Mouse (Mus musculus) hematopoietic stem cell, adult 5-6 weeks (primary cell): ENCODE data around the gene Shisa6. TPM values are rescaled to one million over a fixed set of nuclear protein-coding genes. Genes with fewer than 3 reads are reported as not detected.

Experiments
- ATAC-seq, 2 experiments: fragments of 125-278 bp in 1 of 2; replicated peaks in 1 of 2; 2 replicates each; pipeline ENCODE4 v1.8.0; 2016 to 2017; ENCODE audit warnings: inconsistent platforms in 2 of 2, mild to moderate bottlenecking in 2 of 2, moderate number of reproducible peaks in 2 of 2, low read depth in 1 of 2, moderate TSS enrichment in 1 of 2; ENCODE audit not compliant: low FRiP score in 2 of 2, poor library complexity in 2 of 2, severe bottlenecking in 2 of 2, insufficient read depth in 1 of 2, low TSS enrichment in 1 of 2
- total RNA-seq: library from RNA; stranded (forward); fragments of 172-1452, 232-1000 nt; gene quantifications from 2 replicates; pipeline ENCODE4 v1.2.3, GENCODE M21; 2017

Shisa6 gene
- total RNA-seq = not detected in 2 replicates

DNA sequence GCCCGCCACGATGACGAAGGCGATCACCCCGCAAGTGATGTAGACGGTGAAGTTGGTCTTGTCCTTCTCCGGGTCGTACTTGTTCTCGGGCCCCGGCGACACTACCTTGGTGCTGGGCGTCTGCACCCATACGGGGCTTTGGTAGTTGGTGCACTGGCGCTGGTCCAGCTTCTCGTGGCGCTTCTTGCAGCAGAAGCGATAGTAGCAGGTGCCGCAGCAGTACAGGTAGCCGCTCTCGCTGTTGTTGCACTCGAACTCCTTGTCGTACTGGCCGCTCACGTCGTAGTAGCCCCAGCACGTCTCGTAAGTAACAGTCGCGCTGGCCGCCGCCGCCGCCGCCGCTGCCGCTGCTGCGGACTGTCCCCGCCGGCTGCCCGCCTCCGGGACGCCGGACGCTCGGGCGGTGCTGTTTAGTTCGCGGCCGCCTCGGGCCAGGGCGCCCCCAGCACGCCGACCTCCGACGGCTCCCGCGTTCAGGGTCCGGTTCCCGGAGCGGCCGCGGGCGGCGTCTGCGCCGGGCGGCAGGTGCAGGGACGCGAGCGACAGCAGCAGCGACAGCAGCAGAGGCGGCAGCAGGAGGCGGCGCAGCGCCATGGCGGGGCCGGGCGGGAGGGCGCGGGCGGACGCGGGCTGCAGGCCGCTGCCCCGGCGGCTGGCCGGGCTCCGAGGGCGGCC, at the start of gene Shisa6:
Shisa6 (minus strand) TSS at position 594 of the 675 bp plus-strand sequence.
- no peak for ATAC-seq

DNA sequence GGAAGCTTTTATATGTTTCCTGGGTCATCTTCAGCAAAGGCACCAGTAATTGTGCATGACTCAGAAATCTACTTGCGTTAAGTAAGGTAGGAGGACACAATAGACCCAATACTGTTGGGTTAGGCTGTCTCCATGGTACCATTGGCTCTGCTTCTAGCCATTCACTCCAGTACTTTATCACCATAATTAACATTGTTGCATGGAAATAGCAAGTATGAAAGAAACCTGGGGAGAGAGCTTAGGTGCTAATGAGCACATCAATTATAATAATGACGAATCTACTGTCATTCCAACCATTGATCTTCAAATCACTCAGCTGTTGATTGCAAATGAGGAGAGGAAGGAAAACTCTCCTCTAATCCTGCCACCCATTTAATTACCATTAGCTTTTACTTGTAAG, 48.1 kb upstream of the Shisa6 start:
- ATAC-seq = no peak

DNA sequence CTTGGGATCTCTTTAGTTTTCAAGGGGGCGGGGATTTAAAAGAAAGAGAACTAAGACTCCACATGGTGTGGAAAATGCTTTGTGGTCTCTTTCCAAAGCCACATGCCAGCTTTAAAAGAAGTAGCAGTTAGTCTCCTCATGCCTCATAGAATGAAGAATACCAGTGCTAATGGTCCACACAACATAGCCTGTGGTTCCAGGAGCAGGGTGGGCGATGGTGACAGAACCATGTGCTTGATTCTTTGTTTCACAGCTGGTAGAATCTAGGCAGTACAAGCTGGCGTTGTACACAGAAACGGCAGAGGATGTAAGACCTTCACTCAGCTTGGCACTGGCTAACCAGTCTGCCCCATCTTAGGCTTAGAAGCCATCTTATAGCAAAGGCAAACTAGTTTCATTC, 43.3 kb upstream of the Shisa6 start:
- ATAC-seq = no peak

DNA sequence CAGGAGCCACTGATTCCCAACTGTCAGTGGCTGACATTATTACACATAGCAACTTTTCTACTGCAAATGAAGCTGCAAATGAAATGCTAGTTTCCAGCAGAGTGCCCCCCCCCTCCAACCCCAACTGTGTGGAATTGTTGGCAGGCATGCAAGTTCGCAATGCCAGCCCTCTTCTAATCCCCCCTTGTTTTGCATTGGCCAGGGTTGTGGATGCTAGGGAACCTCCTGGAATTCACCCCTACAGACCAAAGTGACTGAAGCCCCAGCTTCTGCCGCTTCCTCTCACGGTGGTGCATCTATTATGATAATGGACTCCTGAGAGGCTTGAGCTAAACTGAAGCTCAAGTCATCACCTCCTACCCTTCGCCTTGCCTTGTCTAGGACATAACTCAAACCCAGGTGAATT, 42.6 kb upstream of the Shisa6 start:
- ATAC-seq = no peak

GRCm38 (mm10) chr11:66567382-66567781, 41.6 kb upstream of the Shisa6 start:
- ATAC-seq = peak; percentile 36 to 62; a peak in 3 of 4 replicates

GRCm38 (mm10) chr11:66562274-66562673, 36.5 kb upstream of the Shisa6 start:
- no peak for ATAC-seq

DNA sequence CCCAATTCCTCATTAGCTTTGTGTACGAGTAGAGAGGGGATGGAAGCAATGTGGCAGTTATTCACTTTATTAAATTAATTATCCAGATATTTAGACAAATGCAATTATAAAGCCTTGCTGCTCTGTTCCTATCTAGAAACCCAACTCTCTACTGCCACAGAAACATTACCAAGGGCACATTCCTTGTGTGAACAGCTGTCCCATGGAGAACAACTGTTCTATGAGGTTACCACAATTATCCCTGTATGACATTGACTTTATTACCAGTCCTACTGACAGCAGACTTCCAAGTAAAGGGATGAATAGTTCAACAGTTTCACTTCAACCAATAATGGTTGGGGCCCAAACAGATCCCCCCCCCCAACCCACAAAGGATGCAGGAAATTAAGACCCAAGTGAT, 12.1 kb upstream of the Shisa6 start:
- no peak for ATAC-seq

DNA sequence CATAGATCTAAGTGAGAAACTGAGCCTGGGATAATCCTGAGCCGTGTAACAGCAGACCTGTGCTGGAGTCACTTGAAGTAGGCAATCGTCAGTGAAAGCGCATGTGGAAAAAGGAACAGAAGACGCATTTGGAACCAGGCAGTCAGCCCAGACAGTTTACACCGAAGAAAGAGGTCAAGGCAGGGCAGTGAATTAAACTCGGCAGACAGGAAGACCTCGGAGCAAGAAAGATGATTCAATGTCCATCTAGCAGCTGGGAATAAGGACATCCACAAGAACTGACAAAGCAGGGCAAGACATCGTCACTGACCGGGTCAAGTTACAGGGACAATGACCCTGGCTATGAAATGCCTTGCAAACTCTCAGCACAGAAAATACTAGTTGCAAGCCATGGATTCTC, 10.1 kb upstream of the Shisa6 start:
- ATAC-seq = no peak

- ATAC-seq = no peak
These were observed 9.4 kb upstream of the Shisa6 start for GRCm38 (mm10) chr11:66535156-66535555.

DNA sequence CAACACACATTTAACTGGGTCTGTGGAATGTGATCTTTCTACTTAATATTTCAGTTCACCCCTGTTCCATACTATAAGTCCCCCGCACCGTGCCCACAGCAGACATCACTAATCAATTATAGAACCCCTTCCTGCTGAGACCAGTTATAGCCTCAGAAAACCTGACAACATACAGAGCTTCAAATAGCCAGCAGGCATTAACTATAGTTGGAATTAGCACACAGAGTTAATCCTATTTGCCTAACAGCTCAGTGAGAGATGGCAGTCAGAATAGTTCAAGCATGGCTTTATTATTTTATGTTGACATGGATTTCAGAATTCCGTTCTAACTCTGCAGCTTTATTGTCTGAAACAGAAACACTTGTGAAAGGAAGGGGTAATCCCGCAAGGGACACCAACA, 8.5 kb upstream of the Shisa6 start:
- no peak for ATAC-seq

- ATAC-seq = no peak
These were observed 2.4 kb upstream of the Shisa6 start for GRCm38 (mm10) chr11:66528146-66528545.

DNA sequence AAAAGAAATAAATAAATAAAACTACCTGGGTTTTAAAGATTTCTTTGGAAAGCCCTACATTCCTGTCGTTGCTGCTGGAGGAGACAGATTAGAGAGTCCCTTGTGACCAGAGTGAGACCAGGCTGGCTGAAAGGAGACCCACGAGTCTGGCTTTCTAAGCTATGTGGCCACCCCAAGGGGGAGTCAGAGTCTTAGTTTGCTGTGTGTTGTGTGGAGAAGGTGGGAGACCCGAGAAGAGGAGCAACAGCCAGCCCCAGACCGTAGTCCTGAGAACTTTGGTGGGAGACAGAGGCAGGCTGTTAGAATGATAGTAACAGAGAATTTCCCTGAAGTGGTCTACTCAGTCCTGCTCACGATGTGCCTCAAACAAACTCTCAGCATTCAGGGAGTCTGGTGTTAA, 1.6 kb upstream of the Shisa6 start:
- ATAC-seq = no peak

GRCm38 (mm10) chr11:66526981-66527320, 1.2 kb upstream of the Shisa6 start:
- no peak for ATAC-seq

DNA sequence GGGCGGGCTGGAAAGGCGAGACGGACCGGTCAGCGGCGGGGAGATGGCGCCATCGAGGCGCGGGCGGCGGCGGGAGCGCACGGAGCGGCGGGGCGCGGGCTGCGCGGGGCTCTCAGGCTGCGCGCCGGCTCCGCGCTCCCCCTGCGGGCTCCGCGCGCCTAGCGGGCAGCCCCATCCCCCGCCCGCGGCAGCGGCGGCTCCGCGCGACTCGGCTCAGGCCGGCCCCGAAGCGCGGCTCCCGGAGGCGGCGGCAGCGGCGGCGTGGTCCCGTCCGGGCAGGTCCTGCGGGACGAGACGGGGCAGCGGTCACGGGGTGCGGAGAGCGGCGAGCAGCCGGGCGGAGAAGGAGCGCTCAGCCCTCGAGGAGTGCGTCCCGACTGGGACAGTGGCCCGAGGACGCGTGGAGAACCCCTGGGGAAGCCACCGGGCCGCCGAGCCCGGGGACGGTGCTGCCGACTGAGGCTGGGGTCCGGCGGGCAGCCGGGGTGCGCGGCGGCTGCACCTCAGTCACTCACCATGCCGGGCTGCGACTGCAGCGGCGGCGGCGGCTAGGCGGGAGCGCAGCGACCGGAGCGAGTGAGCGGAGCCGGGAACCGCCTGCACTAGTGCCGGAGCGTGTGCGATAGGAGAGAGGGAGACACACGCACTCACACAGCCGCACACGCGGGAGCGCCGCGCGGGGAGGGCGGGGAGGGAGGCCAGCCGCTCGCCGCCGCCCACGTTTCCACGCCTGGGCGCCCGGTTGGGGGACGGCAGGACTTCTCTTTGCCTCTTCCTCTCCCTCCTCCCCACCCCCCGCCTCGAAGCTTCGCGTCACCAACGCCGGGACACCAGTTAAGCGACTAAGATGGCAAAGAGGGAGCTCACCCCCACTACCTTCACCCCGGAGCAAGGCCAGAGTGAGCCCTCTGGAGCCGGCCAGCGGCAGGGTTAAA, 549 bp upstream of the Shisa6 start:
- ATAC-seq = no peak

DNA sequence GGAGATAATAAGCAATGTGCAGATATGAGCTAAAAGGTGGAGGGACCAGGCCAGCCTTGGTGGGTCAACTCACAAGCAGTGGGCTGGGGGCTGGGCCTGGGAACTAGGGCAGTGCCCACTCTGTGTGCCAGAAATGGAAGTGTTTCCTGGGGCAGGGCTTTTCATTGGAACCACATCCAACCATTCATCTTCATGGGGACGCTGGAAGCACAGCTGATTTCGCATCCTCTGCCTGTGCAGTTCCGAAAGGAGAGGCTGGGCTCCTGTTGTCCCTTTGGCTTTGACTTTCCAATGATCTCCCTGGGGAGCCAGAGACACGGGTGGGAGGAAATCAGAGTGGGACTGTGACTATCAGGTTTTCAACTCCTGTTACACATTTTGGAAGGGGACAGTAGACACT, 1.5 kb downstream of the Shisa6 start:
- ATAC-seq = no peak

DNA sequence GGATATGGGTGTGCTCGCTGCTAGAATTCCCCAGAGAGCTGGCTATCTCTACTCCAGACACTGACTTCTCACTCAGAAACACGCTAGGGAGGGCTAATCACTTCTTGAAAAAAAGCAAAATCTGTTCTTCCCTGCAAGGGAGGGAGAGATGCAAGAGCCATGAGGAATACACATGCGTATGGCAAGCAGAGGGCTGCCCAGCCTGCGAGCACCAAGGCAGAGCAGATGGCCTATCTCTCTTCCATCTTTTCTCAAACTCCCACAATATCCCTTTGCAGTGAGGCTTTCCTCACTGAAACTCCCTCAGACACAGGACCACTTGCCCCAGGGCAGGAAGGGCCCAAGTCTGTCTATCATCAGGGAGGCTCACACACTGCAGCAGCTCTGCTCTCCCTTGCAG, 3.4 kb downstream of the Shisa6 start:
- no peak for ATAC-seq

GRCm38 (mm10) chr11:66519386-66519785, 6.4 kb downstream of the Shisa6 start:
- no peak for ATAC-seq

- ATAC-seq = no peak
These were observed 11.4 kb downstream of the Shisa6 start for GRCm38 (mm10) chr11:66514346-66514745.

- no peak for ATAC-seq
These were observed 24.8 kb downstream of the Shisa6 start for GRCm38 (mm10) chr11:66500951-66501350.
